ENCODE assay signal across 8 mouse cellular contexts in the genomic region with DNA sequence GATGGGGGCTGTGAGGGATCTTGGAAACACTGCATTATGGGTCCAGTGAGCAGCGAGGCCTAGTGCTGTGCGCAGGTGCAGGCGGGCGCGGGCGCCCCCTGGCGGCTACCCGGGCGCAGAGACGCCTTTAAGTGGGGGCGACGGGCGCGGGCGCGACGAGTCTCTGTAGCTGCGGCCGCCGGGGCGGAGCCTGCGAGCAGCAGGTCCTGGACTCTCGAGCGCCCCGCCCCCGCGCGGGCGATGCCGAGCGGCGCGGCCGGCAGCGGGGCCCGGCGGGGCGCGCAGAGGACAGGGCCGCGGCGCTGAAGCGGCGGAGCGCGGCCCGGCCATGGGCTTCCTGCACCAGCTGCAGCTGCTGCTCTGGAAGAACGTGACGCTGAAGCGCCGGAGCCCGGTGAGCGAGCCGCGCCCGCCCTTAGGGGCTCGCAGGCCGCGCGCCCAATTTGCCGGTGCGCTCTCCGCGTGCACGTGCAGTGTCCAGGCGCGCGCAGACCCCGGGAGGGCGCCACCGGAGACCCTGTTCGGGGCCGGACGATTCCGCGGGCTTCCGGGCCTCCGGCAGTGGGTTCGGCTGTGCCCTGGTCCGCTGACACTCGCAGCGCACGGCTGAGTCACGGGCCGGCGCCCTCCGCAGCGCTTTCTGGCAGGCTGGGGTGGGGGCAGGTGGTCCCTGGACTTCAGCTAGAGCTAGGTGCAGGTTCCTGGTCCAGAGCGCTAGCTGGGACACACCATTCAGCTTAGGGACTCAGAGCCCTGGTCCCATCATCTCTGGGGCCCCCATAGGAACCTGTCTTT. TPM values are rescaled to one million over a fixed set of nuclear protein-coding genes. Genes with fewer than 3 reads are reported as not detected.
DNase-seq lines count a peak whose midpoint lies in the region; ATAC-seq and TF ChIP-seq lines count a peak whose summit lies in the region.

A gene (plus strand): TSS at position 262 of the 795 bp plus-strand sequence.

- under 1% methylated on average over 80 of the region's 89 CpGs for WGBS in hindbrain, postnatal 0 days

- peaks cover 4% of the 10 kb centered on the region; the same call in 1 of the 2 replicates for H3K36me3 ChIP-seq in hindbrain, postnatal 0 days (ENCODE audit: insufficient read depth, low read length)

- intact Hi-C loops in gastrocnemius, adult 2 months (cut with DNase I) = no loop called here
- intact Hi-C loops in left cerebral cortex, adult 2 months (cut with DNase I) = loop anchor here (2.0 to 5.0 kb wide), 3 partner anchors 32 to 72 kb away; a partner anchor contains a TSS

- H3K4me2 ChIP-seq in hindbrain, postnatal 0 days (ENCODE audit: low read depth, low read length) = peak within 1 kb of the TSS; percentile 83

- H3K9ac ChIP-seq in hindbrain, postnatal 0 days (replicated peaks; ENCODE audit: low read length) = peak within 1 kb of the TSS; percentile 87

- peak within 1 kb of the TSS; percentile 95 for H3K4me3 ChIP-seq in gastrocnemius, adult 2 months
- peak within 1 kb of the TSS; percentile 81 for H3K4me3 ChIP-seq in hindbrain, postnatal 0 days (ENCODE audit: low read length)
- H3K4me3 ChIP-seq in left cerebral cortex, adult 2 months = peak within 1 kb of the TSS; percentile 97

- ATAC-seq in hindbrain, postnatal 0 days = peak; percentile 90
- ATAC-seq in megakaryocyte, adult 5-6 weeks (ENCODE audit: poor library complexity, severe bottlenecking) = peak; percentile 85

- H3K4me1 ChIP-seq in hindbrain, postnatal 0 days (ENCODE audit: insufficient read depth, low read length) = peaks cover 28% of the 10 kb centered on the region

- H3K27me3 ChIP-seq in hindbrain, postnatal 0 days (ENCODE audit: insufficient read depth, low read length) = no peaks in the 10 kb centered on the region

- peak within 1 kb of the TSS; percentile 87 for H3K27ac ChIP-seq in gastrocnemius, adult 2 months
- H3K27ac ChIP-seq in hindbrain, postnatal 0 days = peak within 1 kb of the TSS; percentile 86
- peak within 1 kb of the TSS; percentile 96 for H3K27ac ChIP-seq in left cerebral cortex, adult 2 months

- no peak; the same call in 1 of the 2 replicates for TF ChIP-seq CTCF in gastrocnemius, adult 2 months (IDR thresholded peaks at IDR 0.05)
- TF ChIP-seq CTCF in hindbrain, postnatal 0 days (IDR thresholded peaks at IDR 0.05; ENCODE audit: low read depth) = peak; percentile 79
- TF ChIP-seq CTCF in left cerebral cortex, adult 2 months (IDR thresholded peaks at IDR 0.05) = peak; percentile 98

- DNase-seq in WW6 (ENCODE audit: low read depth, low spot score) = peak; percentile 77
- DNase-seq in cerebellum, postnatal 4 days (ENCODE audit: low spot score in 2 of 2) = peak; percentile 97
- peak; percentile 97 for DNase-seq in gastrocnemius, adult 2 months
- peak; percentile 97 for DNase-seq in hindbrain, postnatal 0 days (ENCODE audit: low spot score)
- DNase-seq in left cerebral cortex, adult 2 months (ENCODE audit: extremely low spot score in 1 of 2, low spot score in 2 of 2) = peak; percentile 98
- DNase-seq in right cerebral cortex, adult 2 months (ENCODE audit: low spot score in 2 of 2) = peak; percentile 95 to 96
- DNase-seq in urinary bladder, postnatal 14 days (ENCODE audit: low spot score) = peak; percentile 93

- no peaks in the 10 kb centered on the region for H3K9me3 ChIP-seq in hindbrain, postnatal 0 days (ENCODE audit: low read length)

RNA-seq across cellular contexts. Expression of the gene that starts here (rescaled TPM):
- total RNA-seq in gastrocnemius, adult 2 months (2021) = 10 to 100 TPM; 15.1 to 15.3 TPM
- 84.6 and 94.9 TPM in 2 replicates for total RNA-seq in hindbrain, postnatal 0 days (2014; rRNA removed)
- polyA plus RNA-seq in hindbrain, postnatal 0 days (2015; fragmentation: Nextera tagmentation; extraction: Ambion mirVana) = 10.7 and 12.5 TPM in 2 replicates
- 100 to 1,000 TPM; 160 to 168 TPM for total RNA-seq in left cerebral cortex, adult 2 months (2021)
- total RNA-seq in megakaryocyte, adult 5-6 weeks (2015) = 25.5 and 33.3 TPM in 2 replicates
- total RNA-seq in megakaryocyte, adult 5-6 weeks (2017) = 12.0 and 13.0 TPM in 2 replicates

Comparison
In these comparisons a context has a peak if more than half of its experiments do, and no peak if none do; other contexts are left out.
1. Peak in every context shown above with its lines: DNase-seq, ATAC-seq, H3K4me3 ChIP-seq and H3K27ac ChIP-seq.